Mouse (Mus musculus): ENCODE data around the gene Opcml.

- TF ChIP-seq CTCF (IDR thresholded peaks at IDR 0.05; ENCODE audit: control insufficient read depth, insufficient read depth, low read length) (no peak), POLR2A (IDR thresholded peaks at IDR 0.05; ENCODE audit: borderline replicate concordance, control insufficient read depth, low read depth, low read length) (no peak)
These were observed 366.5 kb downstream of the Opcml start for GRCm38 (mm10) chr9:28157092-28157491.
